Mouse (Mus musculus): ENCODE results near the gene Slc4a1ap.
"Not testable (repeated sequence)": the region's sequence is repeated elsewhere in the genome, so short reads cannot be mapped to it uniquely, and the experiment has no call there.

Slc4a1ap gene

DNA sequence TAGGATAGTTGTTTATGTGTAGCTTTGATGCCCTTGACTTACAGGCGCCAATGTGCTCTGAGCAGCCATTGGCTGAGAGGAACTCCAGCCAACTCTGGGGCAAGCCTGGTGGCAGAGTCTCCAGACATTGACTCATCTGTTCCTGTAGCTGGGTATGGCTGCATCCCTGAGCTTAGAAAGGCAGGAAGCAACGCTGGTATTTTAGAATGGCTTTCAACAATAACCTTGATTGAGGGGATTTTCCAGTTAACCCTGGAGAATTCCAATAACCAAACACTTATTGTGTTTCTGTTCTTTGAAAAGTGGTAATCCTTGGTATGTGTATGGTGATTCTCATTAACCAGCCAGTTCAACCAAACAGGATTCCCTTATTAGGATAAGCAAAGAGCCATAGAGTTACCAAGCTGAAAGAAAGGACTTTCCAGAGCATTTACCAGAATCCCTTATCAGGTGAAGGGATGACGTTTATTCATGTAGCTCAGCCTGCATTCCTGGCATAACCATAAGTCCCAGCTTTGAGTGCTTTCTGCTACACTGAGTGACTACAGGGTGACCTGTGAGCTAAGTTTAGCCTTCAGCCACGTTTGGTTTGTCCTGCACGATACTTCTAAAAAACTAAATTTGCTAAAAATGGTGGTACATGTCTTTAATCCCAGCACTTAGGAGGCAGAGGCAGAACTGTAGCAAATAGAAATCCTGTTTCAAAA lies 41.3 kb downstream of the Slc4a1ap start:
- DNase-seq (ENCODE audit: low spot score in 2 of 2), result no peak

DNA sequence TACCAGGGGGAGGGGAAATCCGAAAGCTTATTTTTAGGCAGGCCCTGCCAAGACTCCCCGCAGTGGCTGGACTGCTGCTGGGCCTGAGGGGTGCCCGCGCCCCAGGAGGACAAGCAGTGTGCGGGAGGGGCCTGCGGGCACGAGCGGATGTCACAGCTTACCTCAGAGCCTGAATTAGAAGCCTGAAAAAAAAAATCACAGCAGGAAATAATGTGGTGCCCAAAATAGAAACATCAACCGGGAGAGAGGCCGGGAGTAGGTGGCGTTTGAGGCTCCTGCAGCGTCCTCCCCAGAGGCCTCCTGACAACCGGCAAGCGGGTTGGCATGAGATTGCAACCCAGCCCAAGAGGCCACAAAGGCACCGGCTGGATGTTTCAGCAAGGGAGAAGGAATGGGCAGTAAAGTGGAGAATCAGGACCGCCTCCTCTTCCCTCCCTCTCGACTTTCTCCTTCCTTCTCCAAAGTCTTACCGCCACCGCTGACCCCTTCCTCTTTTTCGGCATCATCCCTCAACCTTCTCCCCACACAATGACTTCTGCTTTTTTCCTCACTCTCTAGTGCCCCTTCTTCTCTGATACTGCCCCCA lies 44.3 kb downstream of the Slc4a1ap start:
- peak in 1 of 2 experiments; percentile 33 for DNase-seq (ENCODE audit: low spot score in 2 of 2)

DNA sequence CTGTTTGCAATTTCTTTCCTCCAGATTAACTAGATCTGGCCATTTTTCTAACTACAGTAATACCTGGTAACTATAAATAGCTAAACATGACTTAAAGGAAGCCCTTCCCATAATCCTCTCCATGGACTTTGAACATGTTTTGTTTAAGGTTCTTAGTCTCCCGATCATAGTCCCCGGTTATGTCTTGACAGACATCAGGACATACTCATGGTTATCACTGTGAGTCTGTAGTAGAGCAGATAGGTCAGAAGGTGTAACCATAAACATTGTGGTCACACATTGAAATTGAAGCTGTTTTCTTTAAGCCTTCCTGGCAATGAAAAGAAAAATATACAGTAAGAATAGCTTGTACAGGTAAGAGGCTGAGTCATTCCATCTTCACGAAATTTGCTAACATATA lies 46.9 kb downstream of the Slc4a1ap start:
- DNase-seq (ENCODE audit: low spot score in 2 of 2), result no peak

DNA sequence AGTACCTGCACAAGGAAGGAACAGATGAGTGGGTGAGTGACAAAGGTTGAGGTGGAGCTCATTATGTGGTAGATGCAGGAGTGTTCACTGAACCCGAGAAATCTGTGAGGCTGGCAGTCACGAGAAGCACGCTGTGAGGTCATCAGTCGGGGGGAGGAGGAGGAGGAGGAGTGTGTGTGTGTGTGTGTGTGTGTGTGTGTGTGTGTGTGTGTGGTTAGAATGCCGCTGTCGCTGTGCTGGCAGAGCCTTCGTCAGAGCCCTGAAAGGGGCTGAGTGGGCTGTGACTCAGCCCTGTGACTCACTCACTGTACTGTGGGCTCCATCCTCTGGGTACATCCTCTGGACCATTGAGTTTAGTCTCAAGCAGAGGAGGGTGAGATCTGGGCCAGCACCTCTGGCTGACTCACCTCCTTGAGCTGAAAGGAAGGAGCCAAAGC lies 49.8 kb downstream of the Slc4a1ap start:
- DNase-seq (ENCODE audit: low spot score in 2 of 2), result peak in 1 of 2 experiments; percentile 48

DNA sequence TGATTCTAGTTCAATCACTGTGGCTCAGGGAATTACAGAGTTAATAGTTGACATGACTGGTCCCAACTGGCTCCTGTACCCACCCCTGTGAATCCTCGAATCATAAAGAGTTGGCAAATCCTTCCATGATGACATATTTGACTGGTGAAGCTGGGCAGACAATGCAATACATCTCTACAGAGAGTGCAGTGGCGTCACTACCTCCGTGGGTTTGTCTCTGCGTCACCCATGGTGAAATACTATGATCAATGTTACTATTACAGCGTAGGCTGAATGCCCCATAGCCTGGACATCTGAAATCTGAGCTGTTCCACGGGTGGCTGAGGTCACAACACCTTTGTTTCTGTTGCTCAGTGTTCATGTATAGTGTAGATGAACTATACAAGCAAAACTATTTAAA lies 54.5 kb downstream of the Slc4a1ap start:
- DNase-seq (ENCODE audit: low spot score in 2 of 2), result no peak

DNA sequence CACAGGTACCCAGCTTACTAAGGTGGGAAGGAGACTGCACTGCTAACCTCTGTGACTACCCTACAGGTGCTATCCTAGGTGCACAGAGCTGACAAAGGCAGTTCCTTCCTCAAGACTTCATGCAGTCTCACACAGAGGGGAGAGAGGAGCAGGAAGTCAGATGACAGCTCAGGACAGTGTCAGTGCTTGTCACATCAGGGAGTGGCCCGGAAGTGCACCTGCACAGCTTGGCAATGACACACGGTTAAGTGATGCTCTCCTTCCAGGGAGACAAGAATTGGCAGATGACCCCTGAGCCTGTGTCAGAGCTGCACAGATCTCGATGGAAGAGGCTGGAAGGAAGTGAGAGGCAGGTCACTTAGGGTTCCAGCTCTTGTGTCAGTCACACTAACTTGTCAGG lies 55.1 kb downstream of the Slc4a1ap start:
- no peak for DNase-seq (ENCODE audit: low spot score in 2 of 2)

DNA sequence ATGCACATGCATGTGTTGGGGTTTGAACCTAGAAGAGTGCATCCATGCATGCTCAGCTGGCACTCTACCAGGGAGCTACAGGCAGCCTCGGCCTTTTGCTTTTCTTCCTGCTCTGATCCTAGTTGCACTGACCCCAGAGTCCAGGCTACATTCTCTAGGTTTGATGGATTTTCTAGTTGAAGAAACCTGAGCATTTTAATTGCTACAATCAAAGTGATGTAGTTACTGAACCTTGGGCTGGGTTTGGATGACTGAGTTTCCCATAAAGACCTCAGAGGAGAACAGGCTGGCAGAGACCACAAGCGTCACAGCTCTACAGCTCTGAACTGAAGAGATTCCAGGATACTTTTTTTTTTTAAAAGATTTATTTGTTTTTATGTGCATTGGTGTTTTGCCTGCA lies 56.5 kb downstream of the Slc4a1ap start:
- no peak for DNase-seq (ENCODE audit: low spot score in 2 of 2)

DNA sequence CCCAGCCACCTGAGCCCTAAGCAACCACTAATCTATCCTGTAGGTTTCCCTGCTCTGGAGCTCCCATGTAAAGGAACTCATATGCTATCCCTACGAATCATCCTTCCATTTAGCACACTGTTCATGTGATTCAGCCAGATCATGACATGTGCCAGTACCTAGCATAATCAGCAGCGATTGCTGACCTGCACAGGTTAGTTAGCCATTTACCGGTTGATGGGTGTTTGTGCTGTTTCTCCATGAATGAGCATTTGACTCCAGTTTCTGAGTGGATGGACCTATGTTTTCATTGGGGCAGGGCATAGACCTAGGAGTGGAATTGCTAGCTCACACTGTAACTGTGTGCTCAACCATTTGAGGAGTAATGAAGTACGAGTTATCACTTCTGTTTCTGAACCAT lies 58.7 kb downstream of the Slc4a1ap start:
- DNase-seq (ENCODE audit: low spot score in 2 of 2), result no peak

DNA sequence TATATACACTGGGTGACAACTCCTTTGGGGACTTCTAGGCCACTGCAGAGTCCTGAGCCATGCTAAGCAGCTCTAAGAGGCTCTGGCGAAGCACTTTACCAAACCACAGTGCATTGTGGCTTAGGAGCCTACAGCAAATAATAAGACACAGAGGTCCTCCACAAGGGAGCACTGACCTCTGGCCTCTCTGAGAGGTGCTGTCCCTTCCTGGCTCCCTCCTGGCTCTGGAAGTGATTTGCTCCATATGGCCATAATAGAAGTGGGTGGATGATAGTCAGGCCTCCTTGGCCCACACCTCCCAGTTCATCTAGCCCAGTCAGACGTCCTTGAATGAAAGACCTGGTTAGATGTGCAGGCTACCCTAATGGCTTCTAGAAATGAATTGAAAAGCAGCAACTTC lies 61.2 kb downstream of the Slc4a1ap start:
- DNase-seq (ENCODE audit: low spot score in 2 of 2), result no peak

DNA sequence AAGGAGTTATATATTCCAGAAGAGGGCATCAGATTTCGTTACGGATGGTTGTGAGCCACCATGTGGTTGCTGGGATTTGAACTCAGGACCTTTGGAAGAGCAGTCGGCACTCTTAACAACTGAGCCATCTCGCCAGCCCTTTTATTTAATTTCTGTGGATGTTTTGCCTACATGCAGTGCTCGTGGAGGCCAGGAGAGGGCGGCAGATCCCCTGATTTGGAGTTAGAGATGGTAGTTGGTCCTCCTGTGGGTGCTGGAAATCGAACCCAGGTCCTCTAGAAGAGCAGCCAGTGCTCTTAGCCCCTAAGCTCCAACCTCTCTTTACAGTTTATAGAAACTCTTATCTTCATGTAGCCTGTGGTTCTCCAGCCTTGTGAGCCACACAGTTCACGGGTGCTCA lies 61.9 kb downstream of the Slc4a1ap start:
- not testable (repeated sequence) for DNase-seq (ENCODE audit: low spot score in 2 of 2)

DNA sequence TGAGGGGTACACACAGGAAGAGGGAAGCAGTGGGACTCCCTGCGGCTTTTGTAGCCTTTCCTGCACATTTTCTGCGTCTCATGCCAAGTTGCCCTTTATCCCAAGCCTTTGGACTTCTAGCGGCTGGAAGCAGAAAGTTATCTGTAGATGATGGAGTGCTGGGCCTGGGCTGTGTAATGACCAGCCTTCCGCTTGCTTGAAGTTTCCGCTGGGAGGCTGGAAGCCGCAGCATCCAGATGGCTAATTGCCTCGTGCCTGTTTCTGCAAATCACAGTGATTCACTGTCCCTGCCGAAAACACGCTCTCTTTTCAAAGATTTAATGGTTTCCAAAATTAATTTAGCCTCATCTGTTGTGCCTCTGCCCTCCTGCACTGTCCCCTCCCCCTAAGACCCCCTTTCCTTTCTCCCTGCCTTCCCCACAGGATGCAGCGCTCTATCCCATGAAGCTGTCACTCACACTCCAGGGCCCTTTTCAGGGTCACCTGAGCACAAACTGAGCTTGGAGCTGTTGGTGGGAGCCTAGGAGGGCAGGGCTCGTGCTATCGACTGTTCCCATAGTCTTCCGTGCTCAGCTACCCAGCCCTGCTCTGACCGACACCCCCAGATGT lies 63.0 kb downstream of the Slc4a1ap start:
- DNase-seq (ENCODE audit: low spot score in 2 of 2), result no peak

DNA sequence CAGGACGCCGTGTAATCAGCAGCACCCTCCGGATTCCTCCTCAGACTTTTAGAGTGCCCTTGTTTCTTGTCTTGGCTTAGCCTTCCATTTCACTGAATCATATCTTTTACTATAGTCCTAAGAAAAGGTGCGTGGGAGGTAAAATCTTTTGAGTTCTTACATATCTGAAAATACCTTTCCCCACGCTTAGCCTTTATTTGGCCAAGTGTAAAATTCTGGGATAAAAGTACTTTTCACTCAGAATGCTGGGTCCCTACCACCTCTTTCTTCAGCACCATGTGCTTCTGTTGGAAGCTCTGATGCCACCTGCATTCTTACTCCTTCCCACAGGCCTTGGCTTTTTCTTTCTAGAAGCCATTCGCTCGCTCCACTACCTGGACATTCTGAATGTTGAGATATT lies 64.3 kb downstream of the Slc4a1ap start:
- DNase-seq (ENCODE audit: low spot score in 2 of 2), result no peak

DNA sequence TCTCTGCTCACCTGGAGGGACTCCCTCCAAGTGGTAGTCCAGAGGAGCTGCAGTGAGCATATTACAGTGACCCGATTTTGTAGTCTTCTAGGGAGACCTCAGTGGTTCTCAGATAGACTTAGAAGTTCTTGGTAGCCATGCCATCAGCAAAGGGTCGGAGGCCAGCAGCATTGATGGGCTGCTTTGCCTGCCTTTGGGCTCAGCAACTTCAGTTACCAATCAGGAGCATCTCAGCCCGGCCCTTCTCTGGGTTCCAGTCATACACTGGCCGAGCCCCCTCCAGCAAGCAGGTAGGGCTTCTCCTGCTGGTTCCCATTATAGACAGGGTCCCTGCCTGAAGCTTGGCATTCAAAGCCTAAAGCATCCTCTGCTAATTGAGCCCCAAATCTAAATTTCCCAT lies 69.1 kb downstream of the Slc4a1ap start:
- no peak for DNase-seq (ENCODE audit: low spot score in 2 of 2)

DNA sequence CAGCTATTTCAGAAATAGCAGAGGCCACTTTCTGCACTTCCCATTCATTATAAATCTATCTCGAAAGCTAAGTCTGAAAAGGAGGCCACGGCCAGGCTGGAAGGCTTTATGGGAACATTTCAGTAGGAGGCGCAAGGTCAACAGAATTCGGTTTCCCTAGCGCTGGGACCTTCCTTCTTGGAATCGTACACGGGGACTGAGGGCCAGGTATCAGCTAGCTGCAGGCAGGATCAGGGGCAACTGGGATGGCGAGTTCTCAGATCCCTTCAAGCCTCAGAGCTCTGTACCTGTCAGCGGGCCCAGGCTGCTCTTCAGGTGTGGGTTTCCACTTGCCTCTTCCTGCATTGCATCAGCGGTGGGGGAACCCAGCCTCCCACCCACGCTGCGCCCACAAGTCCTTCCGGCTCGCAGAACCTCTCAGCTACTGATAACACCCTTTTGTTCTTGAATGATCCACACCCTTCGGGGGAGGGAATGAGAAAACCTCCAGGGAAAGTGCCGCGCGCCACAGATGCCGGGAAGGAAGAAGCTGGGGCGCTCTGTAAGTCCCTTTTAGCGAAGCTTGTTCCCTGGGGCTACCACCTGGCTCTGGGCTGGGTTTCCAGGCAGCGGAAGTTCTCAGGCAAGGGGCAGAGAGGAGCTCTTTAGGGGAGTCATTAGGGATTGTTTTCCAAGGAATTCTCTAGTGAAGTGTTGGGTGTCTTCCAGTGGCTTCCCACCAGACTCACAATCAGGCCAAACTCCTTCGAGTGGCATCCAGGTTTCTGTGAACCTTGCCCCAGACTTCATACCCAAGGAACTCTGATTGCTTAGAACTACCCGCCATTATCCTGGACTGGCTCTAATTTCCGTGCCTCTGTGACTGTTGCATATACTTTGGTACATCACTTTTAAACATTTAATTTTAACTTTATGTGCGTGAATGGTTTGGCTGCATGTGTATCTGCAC lies 70.0 kb downstream of the Slc4a1ap start, which contains the start of gene Mrpl33:
Mrpl33 (plus strand) TSS at position 455 of the 949 bp plus-strand sequence.
- DNase-seq (ENCODE audit: low spot score in 2 of 2), result peak; percentile 63 to 66

DNA sequence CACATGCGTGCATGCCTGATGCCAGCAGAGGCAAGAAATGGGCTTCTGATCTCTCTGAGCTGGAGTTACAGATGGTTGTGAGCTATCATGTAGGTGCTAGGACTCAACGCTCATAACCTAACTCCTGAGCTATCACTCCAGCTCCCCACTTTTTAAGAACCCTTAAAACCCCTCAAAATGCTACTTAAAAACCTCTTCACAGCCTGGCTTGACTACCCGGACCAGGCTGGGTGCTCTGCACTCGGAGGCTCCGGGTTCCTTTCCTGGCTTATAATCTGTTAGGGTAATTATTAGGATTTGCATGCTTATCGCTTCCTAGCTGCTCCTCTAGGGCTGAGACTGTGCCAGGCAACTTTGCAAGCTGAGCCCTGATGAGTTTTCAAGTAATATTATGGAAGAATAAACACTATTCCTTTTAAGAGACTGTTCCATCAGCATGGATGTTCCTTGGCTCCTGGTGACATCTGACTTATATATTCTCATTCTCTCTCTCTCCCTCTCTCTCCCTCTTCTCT lies 70.7 kb downstream of the Slc4a1ap start:
- no peak for DNase-seq (ENCODE audit: low spot score in 2 of 2)

DNA sequence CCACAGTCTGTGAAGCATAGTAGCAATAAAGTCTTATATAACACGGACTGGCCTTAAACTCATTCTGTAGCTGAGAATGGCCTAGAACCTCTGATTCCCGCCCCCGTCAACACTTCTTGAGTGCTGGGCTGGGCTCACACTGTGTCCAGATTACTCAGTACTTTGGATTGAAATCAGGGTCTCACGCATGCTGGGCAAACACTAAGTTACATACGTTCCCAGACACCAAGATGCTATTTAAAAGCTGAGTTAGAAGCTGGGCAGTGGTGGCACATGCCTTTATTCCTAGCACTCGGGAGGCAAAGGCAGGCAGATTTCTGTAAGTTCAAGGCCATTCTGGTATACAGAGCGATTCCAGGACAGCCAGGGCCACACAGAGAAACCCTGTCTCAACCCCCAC lies 71.3 kb downstream of the Slc4a1ap start:
- no peak for DNase-seq (ENCODE audit: low spot score in 2 of 2)

DNA sequence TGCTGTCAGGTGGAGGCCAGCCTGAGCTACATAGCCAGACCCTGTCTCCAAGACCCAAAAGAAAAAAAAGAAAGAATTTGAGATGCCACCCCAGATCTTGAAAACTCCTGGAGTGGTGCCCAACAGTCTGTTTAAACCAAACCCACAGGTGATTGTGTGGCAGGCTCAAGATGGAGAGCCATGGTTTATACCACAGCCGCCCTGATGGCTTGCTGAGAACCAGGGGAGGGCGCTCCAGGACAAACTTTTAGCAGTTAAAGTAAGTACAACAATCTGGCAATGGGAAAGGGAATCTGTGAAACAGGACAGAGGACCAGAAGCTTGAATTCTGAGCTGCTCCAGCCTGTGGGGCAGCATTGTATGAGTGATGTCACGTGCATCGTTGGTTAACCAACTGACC lies 71.8 kb downstream of the Slc4a1ap start:
- peak in 1 of 2 experiments; percentile 54 for DNase-seq (ENCODE audit: low spot score in 2 of 2)

DNA sequence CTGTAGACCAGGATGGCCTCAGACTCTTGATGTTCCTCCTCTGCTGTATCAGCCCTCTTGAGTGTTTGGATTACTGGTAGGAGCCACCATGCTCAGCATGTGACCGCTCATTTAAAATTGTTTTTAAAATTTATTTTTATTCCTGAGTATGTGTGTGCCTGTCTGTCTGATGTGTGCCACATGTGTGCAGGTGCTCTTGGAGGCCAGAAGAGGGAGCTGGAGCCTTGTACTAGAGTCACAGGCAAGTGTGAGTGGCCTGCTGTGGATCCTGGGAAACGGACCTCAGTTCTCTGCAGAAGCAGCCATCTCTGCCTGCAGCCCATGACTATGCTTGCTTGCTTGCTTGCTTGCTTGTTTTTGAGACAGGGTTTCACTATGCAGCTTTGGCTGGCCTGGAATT lies 72.4 kb downstream of the Slc4a1ap start:
- no peak for DNase-seq (ENCODE audit: low spot score in 2 of 2)

DNA sequence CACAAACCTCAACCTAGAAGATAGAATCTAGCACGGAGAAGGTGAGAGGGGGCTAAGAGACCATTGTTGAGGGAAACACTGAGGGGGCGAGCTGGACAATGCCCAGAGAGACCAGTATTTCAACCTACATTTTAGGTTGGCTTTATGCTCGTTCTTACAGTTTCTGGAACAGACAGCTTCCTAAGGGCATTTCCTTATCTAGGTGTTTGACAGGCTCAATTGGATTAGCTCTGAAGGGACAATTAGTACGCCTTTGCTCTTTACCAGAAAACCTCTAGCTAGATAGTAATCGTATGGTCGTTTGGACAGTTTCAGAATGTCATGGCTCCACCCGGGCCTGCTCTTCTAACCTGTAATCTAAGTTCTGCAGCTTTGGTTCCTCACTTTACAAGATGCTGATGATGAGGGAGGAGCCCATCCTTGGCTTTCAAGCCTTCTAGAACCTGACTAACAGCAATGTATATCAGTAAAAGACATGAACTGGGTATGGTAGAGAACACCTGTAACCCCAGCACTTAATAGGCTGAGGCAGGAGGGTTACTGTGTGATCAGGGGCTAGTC lies 74.4 kb downstream of the Slc4a1ap start:
- no peak for DNase-seq (ENCODE audit: low spot score in 2 of 2)

DNA sequence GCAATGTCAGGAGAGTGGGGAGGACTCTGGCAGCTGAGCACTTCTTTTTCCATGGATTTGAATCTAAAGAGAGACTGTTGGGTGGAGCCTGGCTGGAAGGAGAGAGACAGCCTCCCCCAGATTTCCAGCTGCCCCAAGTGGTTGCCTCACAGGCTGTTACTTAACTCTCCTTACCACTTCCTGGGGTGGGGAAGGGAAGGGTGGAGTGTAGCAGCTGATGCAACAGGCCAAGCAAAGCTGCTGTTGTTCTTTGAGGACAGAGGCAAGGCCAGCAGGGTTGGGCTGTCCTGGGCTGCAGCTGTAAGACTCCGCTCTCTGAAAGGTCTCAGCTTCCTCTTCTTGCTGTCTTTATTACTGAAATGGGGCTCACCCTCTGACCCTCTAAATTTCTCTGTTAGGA lies 75.6 kb downstream of the Slc4a1ap start:
- peak; percentile 67 to 87 for DNase-seq (ENCODE audit: low spot score in 2 of 2)

DNA sequence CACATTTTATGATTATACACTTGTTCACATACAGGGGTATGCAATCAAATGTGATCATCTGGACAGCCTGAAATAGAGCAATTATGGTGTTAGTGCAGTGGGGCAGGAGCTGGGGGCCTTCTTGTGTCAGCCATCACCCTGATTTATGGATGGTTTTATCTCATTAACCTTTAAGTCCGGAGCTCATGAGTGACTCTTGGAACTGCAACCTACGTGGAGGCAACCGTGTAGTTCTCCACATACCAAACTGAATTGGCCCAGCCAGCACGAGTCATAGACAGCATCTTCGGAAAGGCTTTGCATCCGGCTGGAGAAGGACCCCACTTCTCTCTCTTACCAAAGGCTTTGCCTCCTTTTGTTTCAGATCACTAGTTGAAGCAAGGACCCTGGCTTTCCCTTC lies 77.0 kb downstream of the Slc4a1ap start:
- no peak for DNase-seq (ENCODE audit: low spot score in 2 of 2)
